Mouse (Mus musculus) lung, postnatal 25 days (tissue): ENCODE data around the gene Unc79.

Experiments used
- DNase-seq: peaks from one replicate; pipeline ENCODE4 v3.0.0; 2022; ENCODE audit warnings: low spot score

Gene Unc79

GRCm38 (mm10) chr12:102948778-102949394 lies at the start of gene Unc79:
Unc79 (plus strand) TSS chr12:102948859.
- DNase-seq = no peak

- DNase-seq = no peak
Measured at GRCm38 (mm10) chr12:102899091-102899490, 49.6 kb upstream of the Unc79 start, which contains the start of gene Cox8c. Cox8c (plus strand) TSS chr12:102899316.

GRCm38 (mm10) chr12:102908191-102908590 lies 40.5 kb upstream of the Unc79 start:
- no peak for DNase-seq

GRCm38 (mm10) chr12:102916073-102916472 lies 32.6 kb upstream of the Unc79 start:
- DNase-seq = no peak

- DNase-seq = no peak
Measured at GRCm38 (mm10) chr12:102929764-102930163, 18.9 kb upstream of the Unc79 start.

- DNase-seq = no peak
Measured at GRCm38 (mm10) chr12:102930335-102930734, 18.3 kb upstream of the Unc79 start.

GRCm38 (mm10) chr12:102930789-102931188 lies 17.9 kb upstream of the Unc79 start:
- no peak for DNase-seq

GRCm38 (mm10) chr12:102935892-102936291 lies 12.8 kb upstream of the Unc79 start:
- DNase-seq = no peak

GRCm38 (mm10) chr12:102945571-102945970 lies 3.1 kb upstream of the Unc79 start:
- no peak for DNase-seq

GRCm38 (mm10) chr12:102947826-102948225 lies 833 bp upstream of the Unc79 start:
- DNase-seq = no peak

GRCm38 (mm10) chr12:102949395-102950208 lies 943 bp downstream of the Unc79 start:
- no peak for DNase-seq

GRCm38 (mm10) chr12:102960051-102960775 lies 11.6 kb downstream of the Unc79 start:
- no peak for DNase-seq

GRCm38 (mm10) chr12:102961066-102961465 lies 12.4 kb downstream of the Unc79 start:
- DNase-seq = no peak

GRCm38 (mm10) chr12:102964486-102964885 lies 15.8 kb downstream of the Unc79 start:
- DNase-seq = no peak

- no peak for DNase-seq
Measured at GRCm38 (mm10) chr12:102980584-102980983, 31.9 kb downstream of the Unc79 start.

GRCm38 (mm10) chr12:102981543-102981942 lies 32.9 kb downstream of the Unc79 start:
- DNase-seq = no peak

- no peak for DNase-seq
Measured at GRCm38 (mm10) chr12:102985401-102985800, 36.7 kb downstream of the Unc79 start.

- DNase-seq = no peak
Measured at GRCm38 (mm10) chr12:102987736-102988135, 39.1 kb downstream of the Unc79 start.

- DNase-seq = no peak
Measured at GRCm38 (mm10) chr12:103008491-103008890, 59.8 kb downstream of the Unc79 start.

- no peak for DNase-seq
Measured at GRCm38 (mm10) chr12:103018161-103018560, 69.5 kb downstream of the Unc79 start.

- DNase-seq = no peak
Measured at GRCm38 (mm10) chr12:103036692-103037091, 88.0 kb downstream of the Unc79 start.

GRCm38 (mm10) chr12:103039332-103039731 lies 90.7 kb downstream of the Unc79 start:
- DNase-seq = no peak

- no peak for DNase-seq
Measured at GRCm38 (mm10) chr12:103040136-103040535, 91.5 kb downstream of the Unc79 start.
